Mouse (Mus musculus): Measurements from ENCODE around the gene Tacr3. TPM values are rescaled to one million over a fixed set of nuclear protein-coding genes. Genes with fewer than 3 reads are reported as not detected.

Tacr3 gene
- polyA plus RNA-seq (2016; fragmentation: Nextera tagmentation; extraction: Ambion mirVana): 0.32 and 0.42 TPM in 2 replicates

DNA sequence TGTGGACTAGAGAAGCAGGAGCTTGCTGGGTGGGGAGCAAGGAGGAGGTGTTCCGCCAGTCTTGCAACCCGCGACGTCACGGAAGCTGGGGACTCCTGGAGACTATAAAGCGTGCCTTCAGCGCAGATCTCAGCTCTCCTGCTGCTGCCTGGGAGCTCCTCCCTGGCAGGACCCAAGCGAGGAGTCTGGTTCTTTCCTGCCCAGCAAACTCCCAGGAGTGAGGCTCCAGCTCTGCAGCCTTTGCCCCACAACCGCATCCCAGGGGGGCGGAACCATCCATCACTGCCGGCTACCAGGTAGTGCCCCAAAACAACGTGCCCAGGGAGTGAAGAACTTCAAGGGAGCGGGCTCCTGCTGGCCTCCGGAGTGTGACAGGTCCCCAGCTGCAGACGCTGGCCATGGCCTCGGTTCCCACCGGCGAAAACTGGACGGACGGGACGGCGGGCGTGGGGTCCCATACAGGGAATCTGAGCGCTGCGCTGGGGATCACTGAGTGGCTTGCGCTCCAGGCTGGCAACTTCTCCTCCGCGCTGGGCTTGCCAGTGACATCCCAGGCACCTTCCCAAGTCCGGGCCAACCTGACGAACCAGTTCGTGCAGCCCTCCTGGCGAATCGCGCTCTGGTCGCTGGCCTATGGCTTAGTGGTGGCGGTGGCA is at the start of gene Tacr3:
Tacr3 (plus strand) TSS at position 133 of the 656 bp plus-strand sequence.
- Histone ChIP-seq H3K36me3 (replicated peaks) (no peaks in the 10 kb centered on the region), H3K27me3 (ENCODE audit: poor library complexity, severe bottlenecking) (peaks cover 29% of the 10 kb centered on the region), H3K4me1 (peaks cover 12% of the 10 kb centered on the region), H3K4me3 (peak within 1 kb of the TSS; percentile 58), H3K9me3 (no peaks in the 10 kb centered on the region), H3K27ac (peak within 1 kb of the TSS; percentile 58; the same call in 1 of the 2 replicates)
- DNase-seq (ENCODE audit: extremely low spot score, low spot score): peak; percentile 22
- 1% methylated on average over 36 of the region's 36 CpGs for WGBS

GRCm38 (mm10) chr3:134828492-134828874 is 324 bp upstream of the Tacr3 start:
- H3K4me1 ChIP-seq: peaks cover 12% of the 10 kb centered on the region
- H3K9me3 ChIP-seq: no peaks in the 10 kb centered on the region
- DNase-seq (ENCODE audit: extremely low spot score, low spot score): no peak
- H3K36me3 ChIP-seq (replicated peaks): no peaks in the 10 kb centered on the region
- H3K27me3 ChIP-seq (ENCODE audit: poor library complexity, severe bottlenecking): peaks cover 29% of the 10 kb centered on the region
- H3K27ac ChIP-seq: 0 out of 2 replicates have a peak overlapping the region, but pooled peaks have one; percentile 58
- H3K4me3 ChIP-seq: peak overlapping the region; percentile 58
- 58% methylated on average over 6 of the region's 6 CpGs for WGBS

- Histone ChIP-seq H3K4me1 (peaks cover 12% of the 10 kb centered on the region), H3K9me3 (no peaks in the 10 kb centered on the region), H3K36me3 (replicated peaks) (no peaks in the 10 kb centered on the region), H3K4me3 (peak overlapping the region; percentile 58), H3K27me3 (ENCODE audit: poor library complexity, severe bottlenecking) (peaks cover 29% of the 10 kb centered on the region), H3K27ac (no peak overlapping the region)
- 12% methylated on average over 13 of the region's 13 CpGs for WGBS
- DNase-seq (ENCODE audit: extremely low spot score, low spot score): no peak
Observed at GRCm38 (mm10) chr3:134829531-134829921, 719 bp downstream of the Tacr3 start.

- Histone ChIP-seq H3K27me3 (ENCODE audit: poor library complexity, severe bottlenecking) (peaks cover 6% of the 10 kb centered on the region; the same call in 1 of the 2 replicates), H3K9me3 (no peaks in the 10 kb centered on the region), H3K27ac (no peak overlapping the region), H3K36me3 (replicated peaks) (no peaks in the 10 kb centered on the region), H3K4me1 (peaks cover 18% of the 10 kb centered on the region), H3K4me3 (no peak overlapping the region)
- 38% methylated on average over 4 of the region's 4 CpGs for WGBS
- peak; percentile 25 for DNase-seq (ENCODE audit: extremely low spot score, low spot score)
Observed at GRCm38 (mm10) chr3:134851342-134851741, 22.5 kb downstream of the Tacr3 start.

GRCm38 (mm10) chr3:134877701-134878100 is 48.9 kb downstream of the Tacr3 start:
- no peak overlapping the region for H3K27ac ChIP-seq
- no peaks in the 10 kb centered on the region for H3K9me3 ChIP-seq
- 88% methylated on average over 1 of the region's 1 CpGs for WGBS
- no peak for DNase-seq (ENCODE audit: extremely low spot score, low spot score)
- no peaks in the 10 kb centered on the region for H3K4me1 ChIP-seq
- no peak overlapping the region for H3K4me3 ChIP-seq
- no peaks in the 10 kb centered on the region for H3K36me3 ChIP-seq (replicated peaks)
- H3K27me3 ChIP-seq (ENCODE audit: poor library complexity, severe bottlenecking): no peaks in the 10 kb centered on the region

DNA sequence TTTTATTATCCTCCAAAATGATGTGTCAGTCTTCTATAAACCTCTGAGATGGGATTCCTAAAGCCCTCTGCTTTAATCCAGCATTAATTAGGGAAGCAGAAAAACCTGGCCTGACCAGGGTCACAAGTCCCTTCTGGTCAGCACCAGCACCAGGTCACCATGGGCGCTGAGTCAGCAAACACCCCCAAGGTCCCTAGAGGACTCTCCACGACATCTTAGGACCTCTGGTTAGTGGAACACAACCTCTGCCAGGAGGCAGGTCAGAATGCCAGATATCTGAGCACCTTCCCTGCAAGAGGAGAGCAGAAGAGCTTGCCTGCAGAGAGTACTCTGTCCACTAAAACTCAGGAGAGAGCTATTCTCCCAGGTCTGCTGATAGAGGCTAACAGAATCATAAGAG is 67.0 kb downstream of the Tacr3 start:
- H3K27ac ChIP-seq: no peak overlapping the region
- no peak for DNase-seq (ENCODE audit: extremely low spot score, low spot score)
- H3K4me1 ChIP-seq: no peaks in the 10 kb centered on the region
- no peak overlapping the region for H3K4me3 ChIP-seq
- no peaks in the 10 kb centered on the region for H3K36me3 ChIP-seq (replicated peaks)
- H3K9me3 ChIP-seq: no peaks in the 10 kb centered on the region
- 85% methylated on average over 2 of the region's 2 CpGs for WGBS
- no peaks in the 10 kb centered on the region for H3K27me3 ChIP-seq (ENCODE audit: poor library complexity, severe bottlenecking)

DNA sequence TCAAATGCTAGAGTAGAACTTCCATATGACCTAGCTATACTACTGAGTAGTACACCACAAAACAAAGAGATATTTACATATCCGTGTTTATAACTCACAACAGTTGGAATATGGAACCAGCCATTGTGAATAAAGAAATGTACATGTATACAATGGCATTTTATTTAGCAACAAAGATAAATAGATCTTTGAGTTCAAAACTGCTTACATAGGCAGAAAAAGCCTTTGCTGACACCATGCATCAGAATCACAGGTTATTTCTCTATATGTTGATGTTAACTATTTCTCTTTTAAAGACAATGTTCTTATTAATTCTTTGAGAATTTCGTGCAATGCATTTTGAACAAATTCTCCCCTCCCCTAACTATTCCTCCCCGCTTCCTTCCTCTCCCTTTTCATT is 80.1 kb downstream of the Tacr3 start:
- no peaks in the 10 kb centered on the region for H3K27me3 ChIP-seq (ENCODE audit: poor library complexity, severe bottlenecking)
- H3K4me3 ChIP-seq: no peak overlapping the region
- WGBS: 81% methylated on average over 3 of the region's 3 CpGs
- H3K4me1 ChIP-seq: no peaks in the 10 kb centered on the region
- no peak overlapping the region for H3K27ac ChIP-seq
- H3K36me3 ChIP-seq (replicated peaks): no peaks in the 10 kb centered on the region
- DNase-seq (ENCODE audit: extremely low spot score, low spot score): no peak
- H3K9me3 ChIP-seq: no peaks in the 10 kb centered on the region

GRCm38 (mm10) chr3:134934703-134935102 is 105.9 kb downstream of the Tacr3 start:
- WGBS: 70% methylated on average over 1 of the region's 1 CpGs
- H3K36me3 ChIP-seq (replicated peaks): no peaks in the 10 kb centered on the region
- no peak overlapping the region for H3K4me3 ChIP-seq
- no peak for DNase-seq (ENCODE audit: extremely low spot score, low spot score)
- H3K27ac ChIP-seq: 0 out of 2 replicates have a peak overlapping the region, but pooled peaks have one; percentile 0
- no peaks in the 10 kb centered on the region for H3K27me3 ChIP-seq (ENCODE audit: poor library complexity, severe bottlenecking)
- H3K9me3 ChIP-seq: no peaks in the 10 kb centered on the region
- peaks cover 5% of the 10 kb centered on the region; the same call in 1 of the 2 replicates for H3K4me1 ChIP-seq

- no peaks in the 10 kb centered on the region for H3K27me3 ChIP-seq (ENCODE audit: poor library complexity, severe bottlenecking)
- 84% methylated on average over 4 of the region's 4 CpGs for WGBS
- H3K4me3 ChIP-seq: no peak overlapping the region
- H3K27ac ChIP-seq: no peak overlapping the region
- no peaks in the 10 kb centered on the region for H3K36me3 ChIP-seq (replicated peaks)
- DNase-seq (ENCODE audit: extremely low spot score, low spot score): no peak
- no peaks in the 10 kb centered on the region for H3K9me3 ChIP-seq
- H3K4me1 ChIP-seq: peaks cover 5% of the 10 kb centered on the region; the same call in 1 of the 2 replicates
Observed at GRCm38 (mm10) chr3:134935461-134935860, 106.7 kb downstream of the Tacr3 start.

- no peak overlapping the region for H3K27ac ChIP-seq
- no peaks in the 10 kb centered on the region for H3K27me3 ChIP-seq (ENCODE audit: poor library complexity, severe bottlenecking)
- H3K9me3 ChIP-seq: no peaks in the 10 kb centered on the region
- no peak overlapping the region for H3K4me3 ChIP-seq
- 87% methylated on average over 6 of the region's 6 CpGs for WGBS
- no peaks in the 10 kb centered on the region for H3K4me1 ChIP-seq
- no peaks in the 10 kb centered on the region for H3K36me3 ChIP-seq (replicated peaks)
- DNase-seq (ENCODE audit: extremely low spot score, low spot score): no peak
Observed at GRCm38 (mm10) chr3:134963461-134963860, 134.7 kb downstream of the Tacr3 start.

DNA sequence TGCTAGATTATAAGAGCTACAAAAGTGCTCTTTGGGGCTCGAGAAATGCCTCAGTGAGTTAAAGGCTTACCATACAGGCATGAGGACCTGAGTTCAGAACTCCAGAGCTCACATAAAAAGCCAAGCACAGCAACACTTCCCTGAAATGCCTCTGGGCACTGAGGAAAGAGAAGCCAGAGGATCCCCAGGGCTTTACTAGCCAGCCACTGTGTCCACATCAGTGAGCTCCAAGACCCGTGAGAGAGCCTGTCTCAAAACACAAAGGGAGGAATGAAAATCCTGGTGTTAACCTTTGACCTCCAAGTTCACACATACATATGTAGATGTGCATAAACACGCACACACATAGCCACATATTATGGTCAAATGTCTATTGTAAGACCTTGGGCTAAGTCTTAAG is 150.1 kb downstream of the Tacr3 start:
- Histone ChIP-seq H3K27me3 (ENCODE audit: poor library complexity, severe bottlenecking) (no peaks in the 10 kb centered on the region), H3K4me1 (peaks cover 14% of the 10 kb centered on the region), H3K36me3 (replicated peaks) (no peaks in the 10 kb centered on the region), H3K9me3 (no peaks in the 10 kb centered on the region), H3K27ac (no peak overlapping the region; the same call in 1 of the 2 replicates), H3K4me3 (no peak overlapping the region)
- no peak for DNase-seq (ENCODE audit: extremely low spot score, low spot score)
- WGBS: 29% methylated on average over 3 of the region's 3 CpGs

DNA sequence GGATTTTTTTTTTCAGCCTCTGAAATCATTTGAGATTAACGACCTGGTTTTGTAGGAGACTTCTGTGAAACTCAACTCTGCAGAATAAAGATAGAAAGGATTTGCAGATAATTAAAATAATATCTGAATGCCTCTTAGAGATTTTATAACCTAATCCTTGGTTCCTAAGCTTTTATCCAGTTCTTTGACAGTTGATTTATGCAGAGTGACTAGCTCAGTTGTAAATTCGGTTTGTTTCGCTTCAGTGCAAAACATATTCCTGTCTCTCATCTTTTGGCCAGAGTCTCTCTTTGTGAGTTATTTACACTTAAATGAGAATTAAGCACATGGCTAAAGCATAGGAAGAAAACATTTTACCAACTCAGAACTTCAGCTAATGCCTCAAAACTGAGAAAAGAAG is 151.3 kb downstream of the Tacr3 start:
- WGBS: 72% methylated on average over 3 of the region's 3 CpGs
- Histone ChIP-seq H3K27me3 (ENCODE audit: poor library complexity, severe bottlenecking) (no peaks in the 10 kb centered on the region), H3K36me3 (replicated peaks) (no peaks in the 10 kb centered on the region), H3K9me3 (no peaks in the 10 kb centered on the region), H3K27ac (no peak overlapping the region), H3K4me1 (peaks cover 14% of the 10 kb centered on the region), H3K4me3 (no peak overlapping the region)
- DNase-seq (ENCODE audit: extremely low spot score, low spot score): no peak

All from forebrain, embryonic 10.5 days (tissue).